Mouse (Mus musculus): ENCODE measurements around the gene Gm9268.
"Not testable (repeated sequence)": the region's sequence is repeated elsewhere in the genome, so short reads cannot be mapped to it uniquely, and the experiment has no call there.

Gm9268 gene

DNA sequence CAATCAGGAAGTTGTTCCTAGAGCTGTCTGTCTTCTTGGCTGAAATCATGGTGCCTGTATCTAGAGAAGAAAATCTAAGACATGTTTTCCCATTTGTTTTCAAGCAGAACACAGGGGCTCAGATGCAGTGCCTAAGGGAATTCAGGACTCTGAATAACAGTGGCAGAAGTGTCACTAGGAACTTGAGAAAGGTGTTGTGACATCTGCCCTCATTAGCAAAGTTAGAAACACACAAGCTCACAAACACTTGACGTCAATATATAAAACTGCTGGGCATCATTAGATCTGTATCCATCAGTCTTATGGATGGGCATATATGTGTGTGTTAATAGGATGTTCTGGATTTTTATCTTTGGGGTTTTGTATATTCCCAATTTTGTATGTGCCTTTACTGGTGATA, at the start of gene Gm9268:
Gene Gm9268, plus strand, starts transcription at position 301 of the 400 bp plus-strand sequence.
- not testable (repeated sequence) for DNase-seq (ENCODE audit: low spot score)

DNA sequence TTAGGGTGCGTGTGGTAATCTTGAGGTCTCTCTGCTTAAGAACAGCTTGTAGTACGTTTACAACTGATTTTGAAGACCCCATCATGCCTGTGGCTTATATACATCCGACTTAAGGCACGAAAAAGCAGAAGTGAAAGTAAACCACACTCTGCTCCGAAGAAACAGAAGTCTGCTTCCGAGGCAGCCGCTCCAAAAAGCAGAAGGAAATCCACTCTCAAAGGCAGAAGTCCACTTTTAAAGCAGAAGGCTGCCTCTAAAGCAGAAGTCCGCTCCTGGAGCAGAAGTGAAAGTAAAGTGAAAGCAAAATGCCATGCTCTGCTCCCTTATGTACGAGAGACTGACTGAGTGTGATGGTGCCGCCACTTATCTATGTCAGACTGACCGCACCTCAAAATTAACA, 38.5 kb upstream of the Gm9268 start:
- DNase-seq (ENCODE audit: low spot score): no peak

DNA sequence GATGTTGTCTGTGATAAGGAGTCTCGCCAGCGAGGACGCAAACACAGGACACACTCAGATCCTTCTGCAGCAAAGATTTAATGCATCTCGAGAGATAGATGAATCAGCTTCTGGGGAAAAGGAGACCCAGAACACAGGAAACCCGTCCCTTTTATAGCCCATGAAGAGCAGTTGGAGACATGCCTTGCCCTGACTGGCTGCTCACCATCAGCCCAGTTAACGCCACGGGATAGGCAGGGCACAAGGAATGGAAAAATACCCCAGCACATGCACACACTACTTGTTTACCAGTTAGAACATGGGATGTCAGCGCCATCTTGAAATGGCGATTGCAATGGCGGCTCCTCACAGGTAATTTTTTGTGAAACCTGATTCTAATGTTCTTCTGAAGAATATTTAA, 37.8 kb upstream of the Gm9268 start:
- no peak for DNase-seq (ENCODE audit: low spot score)

DNA sequence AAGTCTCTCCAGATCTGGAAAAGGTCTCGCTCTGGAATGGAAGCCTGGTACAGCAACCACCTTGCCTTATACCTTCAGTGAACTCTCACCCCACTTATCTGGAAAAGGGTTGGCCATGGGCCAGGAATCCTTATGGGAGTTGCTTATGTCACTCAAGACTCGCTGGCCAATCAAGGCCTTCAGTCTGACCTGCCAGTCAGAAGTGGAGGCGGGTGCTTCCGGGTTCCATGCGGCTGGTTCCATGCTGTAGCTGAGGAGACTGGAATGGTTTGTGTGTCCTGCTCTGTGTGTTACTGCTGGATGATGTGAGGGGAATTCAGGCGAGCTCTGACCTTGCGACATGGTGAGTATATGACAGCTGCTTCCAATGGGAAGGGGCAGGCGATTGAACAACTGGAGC, 59.3 kb downstream of the Gm9268 start:
- no peak for DNase-seq (ENCODE audit: low spot score)

Measured in embryo, embryonic 10.5 days (tissue).